ENCODE assay signal across 8 mouse cellular contexts in the genomic region with DNA sequence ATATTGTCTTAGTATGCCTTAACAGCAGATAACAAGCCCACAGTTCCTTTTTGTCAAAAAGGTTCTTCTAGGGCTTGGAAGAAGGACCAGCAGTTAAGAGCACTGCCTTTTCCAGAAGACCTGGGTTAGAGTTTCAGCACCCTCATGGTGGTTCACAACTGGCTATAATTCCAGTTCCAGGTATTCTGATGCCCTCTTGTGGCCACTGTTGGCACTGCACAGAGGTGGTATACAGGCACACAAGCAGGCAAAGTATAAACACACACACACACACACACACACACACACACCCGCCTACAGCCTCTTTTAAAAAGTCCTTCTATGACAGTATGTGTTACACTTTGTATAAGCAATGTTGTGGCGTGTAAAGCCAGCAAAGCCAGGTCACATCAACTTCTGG. TPM values are rescaled to one million over a fixed set of nuclear protein-coding genes. Genes with fewer than 3 reads are reported as not detected.
DNase-seq lines count a peak whose midpoint lies in the region.

No protein-coding gene starts in this region.

- intact Hi-C loops in left cerebral cortex, postnatal 4 days (cut with DNase I), result loop anchor here (10.0 kb wide), 1 partner anchor 61 kb away; no protein-coding TSS in a partner anchor

- DNase-seq in cerebellum, adult 18-20 months, result peak; percentile 16 to 37
- no peak for DNase-seq in cerebellum, adult 8-10 months
- DNase-seq in left cerebral cortex, postnatal 4 days, result peak; percentile 21
- no peak for DNase-seq in left cerebral cortex, adult 8-10 months (ENCODE audit: low spot score in 2 of 2)
- DNase-seq in adrenal gland, postnatal 25 days, result peak; percentile 28
- peak; percentile 43 for DNase-seq in kidney, adult 9 months
- peak; percentile 40 for DNase-seq in retina, embryonic 14.5 days (ENCODE audit: low spot score)
- no peak for DNase-seq in urinary bladder, postnatal 25 days (ENCODE audit: low spot score)

RNA-seq across cellular contexts. Expression of a gene that starts 2.8 kb away (rescaled TPM):
- 10 to 100 TPM; 49.6 to 51.8 TPM for total RNA-seq in left cerebral cortex, postnatal 4 days (2021)
- total RNA-seq in left cerebral cortex, adult 8-10 months (2022), result 10 to 100 TPM; 33.3 to 37.1 (median 35.6) TPM
- 25.6 and 33.6 TPM in 2 replicates for total RNA-seq in adrenal gland, postnatal 25 days (2021)

RNA-seq across cellular contexts. Expression of a gene that starts 34.9 kb away (rescaled TPM):
- total RNA-seq in left cerebral cortex, postnatal 4 days (2021), result 1 to 10 TPM; 6.8 to 7.6 TPM
- 1 to 10 TPM; 3.7 to 6.4 (median 5.3) TPM for total RNA-seq in left cerebral cortex, adult 8-10 months (2022)
- 6.1 and 6.2 TPM in 2 replicates for total RNA-seq in adrenal gland, postnatal 25 days (2021)

RNA-seq across cellular contexts. Expression of a gene that starts 52.1 kb away (rescaled TPM):
- not detected for total RNA-seq in left cerebral cortex, postnatal 4 days (2021)
- under 1 TPM in 2 of 4 experiments, not detected in 2; 0.41 to 0.84 TPM for total RNA-seq in left cerebral cortex, adult 8-10 months (2022)
- total RNA-seq in adrenal gland, postnatal 25 days (2021), result 0.85 and 1.3 TPM in 2 replicates

Comparison
In these comparisons a context has a peak if more than half of its experiments do, and no peak if none do; other contexts are left out.
1. DNase-seq: peak in cerebellum, adult 18-20 months (2 of 2), left cerebral cortex, postnatal 4 days (single experiment), adrenal gland, postnatal 25 days (single experiment), kidney, adult 9 months (single experiment) and retina, embryonic 14.5 days (single experiment); none in cerebellum, adult 8-10 months (single experiment), left cerebral cortex, adult 8-10 months (0 of 2) and urinary bladder, postnatal 25 days (single experiment).